23 mouse cellular contexts compared by ENCODE assay signal in the genomic region with DNA sequence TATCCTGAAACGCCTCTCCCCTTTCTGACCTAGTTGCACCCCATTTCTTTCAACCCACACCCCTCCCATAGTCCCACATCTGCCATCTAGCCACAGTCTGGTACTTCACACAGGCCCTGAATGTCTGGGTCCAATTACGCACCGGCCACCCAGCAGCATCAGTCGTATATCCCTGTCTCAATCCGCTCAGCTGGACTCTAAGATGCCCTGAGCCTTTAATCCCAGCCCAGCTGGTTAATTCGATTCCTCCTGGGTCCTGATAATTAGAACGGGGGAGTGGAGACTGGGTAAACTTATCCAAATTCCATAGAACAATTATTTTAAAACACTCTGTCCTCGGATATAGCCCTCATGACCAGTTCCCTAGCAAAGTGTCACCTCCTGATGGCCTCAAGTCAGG. TPM values are rescaled to one million over a fixed set of nuclear protein-coding genes. Genes with fewer than 3 reads are reported as not detected.
DNase-seq lines count a peak whose midpoint lies in the region; ATAC-seq and TF ChIP-seq lines count a peak whose summit lies in the region.
"Had no signal": no experiment of that assay in that cellular context is flagged by ENCODE, and none has a peak within 500 bp of the region (broad histone marks: within the 10 kb centered on the region; RNA-seq: fewer than 3 reads in every experiment).

No protein-coding gene starts in this region.

- peaks cover 11% of the 10 kb centered on the region for H3K4me1 ChIP-seq in limb, embryonic 11.5 days (ENCODE audit: control insufficient read depth, insufficient read depth, low read length)
- H3K4me1 ChIP-seq in limb, embryonic 10.5 days, result peaks cover 38% of the 10 kb centered on the region
- H3K4me1 ChIP-seq in midbrain, embryonic 16.5 days (ENCODE audit: control insufficient read depth, insufficient read depth, low read length), result no peaks in the 10 kb centered on the region
- H3K4me1 ChIP-seq in midbrain, embryonic 11.5 days (ENCODE audit: control insufficient read depth, insufficient read depth, low read length), result peaks cover 7% of the 10 kb centered on the region

- no peak overlapping the region for H3K4me3 ChIP-seq in limb, embryonic 11.5 days (ENCODE audit: low read depth, low read length)
- no peak overlapping the region for H3K4me3 ChIP-seq in limb, embryonic 10.5 days
- no peak overlapping the region for H3K4me3 ChIP-seq in midbrain, embryonic 16.5 days (ENCODE audit: low read depth, low read length)
- no peak overlapping the region for H3K4me3 ChIP-seq in midbrain, embryonic 11.5 days (ENCODE audit: low read depth, low read length)
- no peak overlapping the region for H3K4me3 ChIP-seq in left cerebral cortex, adult 2 months
- H3K4me3 ChIP-seq: embryonic facial prominence, embryonic 15.5 days; erythroblast, embryonic 14.5 days; forebrain, embryonic 10.5 days; gastrocnemius, adult 2 months; heart, embryonic 13.5 days; hindbrain, embryonic 12.5 days had no signal

- no peak for TF ChIP-seq CTCF in left cerebral cortex, adult 2 months (IDR thresholded peaks at IDR 0.05)

- WGBS in limb, embryonic 11.5 days, result 24% methylated on average over 8 of the region's 8 CpGs
- 38% methylated on average over 8 of the region's 8 CpGs for WGBS in limb, embryonic 10.5 days
- 20% methylated on average over 8 of the region's 8 CpGs for WGBS in midbrain, embryonic 16.5 days
- WGBS in midbrain, embryonic 11.5 days, result 26% methylated on average over 8 of the region's 8 CpGs

- intact Hi-C loops in left cerebral cortex, adult 2 months (cut with DNase I), result no loop called here
- intact Hi-C loops in heart, postnatal 14 days (cut with DNase I), result no loop called here

- peak; percentile 36 for DNase-seq in limb, embryonic 11.5 days (ENCODE audit: low spot score)
- DNase-seq in limb, embryonic 10.5 days (ENCODE audit: low spot score), result no peak
- DNase-seq in midbrain, embryonic 11.5 days (ENCODE audit: low spot score, missing footprints), result no peak
- peak; percentile 71 for DNase-seq in retina, adult 2 months (ENCODE audit: low read depth, low spot score)
- DNase-seq in left cerebral cortex, adult 2 months (ENCODE audit: extremely low spot score in 1 of 2, low spot score in 2 of 2), result no peak
- DNase-seq in heart, postnatal 14 days, result no peak
- DNase-seq: adrenal gland, postnatal 10 days; B cell, adult 2 months; cerebellum, adult 11 months; cerebellum, adult 8-10 months; cerebellum, postnatal 25 days; gastrocnemius, adult 2 months; gastrocnemius, postnatal 25 days; heart, postnatal 4 days had no signal

- H3K9me3 ChIP-seq in limb, embryonic 11.5 days (ENCODE audit: control insufficient read depth, low read length), result no peaks in the 10 kb centered on the region
- H3K9me3 ChIP-seq in limb, embryonic 10.5 days (replicated peaks), result no peaks in the 10 kb centered on the region
- H3K9me3 ChIP-seq in midbrain, embryonic 16.5 days (replicated peaks; ENCODE audit: control insufficient read depth, low read length, poor library complexity, severe bottlenecking), result no peaks in the 10 kb centered on the region
- H3K9me3 ChIP-seq in midbrain, embryonic 11.5 days (ENCODE audit: control insufficient read depth, low read length), result no peaks in the 10 kb centered on the region
- H3K9me3 ChIP-seq: embryonic facial prominence, embryonic 15.5 days; forebrain, embryonic 10.5 days; G1E; heart, embryonic 13.5 days; hindbrain, embryonic 12.5 days had no signal

- H3K36me3 ChIP-seq in limb, embryonic 11.5 days (ENCODE audit: control insufficient read depth, insufficient read depth, low read length), result no peaks in the 10 kb centered on the region; the same call in 1 of the 2 replicates
- H3K36me3 ChIP-seq in limb, embryonic 10.5 days, result no peaks in the 10 kb centered on the region
- H3K36me3 ChIP-seq in midbrain, embryonic 16.5 days (ENCODE audit: control insufficient read depth, insufficient read depth, low read length), result 0 out of 2 replicates have a peak, but pooled peaks cover 3% of the 10 kb centered on the region
- H3K36me3 ChIP-seq in midbrain, embryonic 11.5 days (ENCODE audit: control insufficient read depth, insufficient read depth, low read length), result no peaks in the 10 kb centered on the region
- H3K36me3 ChIP-seq: embryonic facial prominence, embryonic 15.5 days; forebrain, embryonic 10.5 days; heart, embryonic 13.5 days; hindbrain, embryonic 12.5 days had no signal

- peaks cover 23% of the 10 kb centered on the region for H3K27me3 ChIP-seq in limb, embryonic 11.5 days (ENCODE audit: control insufficient read depth, insufficient read depth, low read length)
- peaks cover 53% of the 10 kb centered on the region for H3K27me3 ChIP-seq in limb, embryonic 10.5 days (ENCODE audit: low read depth, poor library complexity, severe bottlenecking)
- no peaks in the 10 kb centered on the region for H3K27me3 ChIP-seq in midbrain, embryonic 16.5 days (ENCODE audit: control insufficient read depth, insufficient read depth, low read depth, low read length)
- peaks cover 5% of the 10 kb centered on the region; the same call in 1 of the 2 replicates for H3K27me3 ChIP-seq in midbrain, embryonic 11.5 days (ENCODE audit: control insufficient read depth, insufficient read depth, low read length)

- ATAC-seq in limb, embryonic 11.5 days (ENCODE audit: insufficient number of reproducible peaks, low FRiP score, low TSS enrichment, low read depth), result no peak
- ATAC-seq in midbrain, embryonic 16.5 days, result 0 out of 2 replicates have a peak, but pooled peaks have one; percentile 5
- ATAC-seq in midbrain, embryonic 11.5 days (ENCODE audit: low FRiP score), result no peak
- ATAC-seq: CD4-positive, CD25-positive, alpha-beta regulatory T cell, adult 4 months; forebrain, embryonic 14.5 days had no signal

- no peak overlapping the region for H3K4me2 ChIP-seq in limb, embryonic 11.5 days (ENCODE audit: low read depth, severe bottlenecking)
- no peak overlapping the region for H3K4me2 ChIP-seq in midbrain, embryonic 16.5 days (ENCODE audit: low read length)
- no peak overlapping the region for H3K4me2 ChIP-seq in midbrain, embryonic 11.5 days
- H3K4me2 ChIP-seq: embryonic facial prominence, embryonic 15.5 days; heart, embryonic 13.5 days; hindbrain, embryonic 12.5 days had no signal

- H3K27ac ChIP-seq in limb, embryonic 11.5 days (replicated peaks; ENCODE audit: low read depth, low read length), result no peak overlapping the region
- no peak overlapping the region for H3K27ac ChIP-seq in limb, embryonic 10.5 days
- no peak overlapping the region for H3K27ac ChIP-seq in midbrain, embryonic 16.5 days (ENCODE audit: low read length)
- H3K27ac ChIP-seq in midbrain, embryonic 11.5 days (ENCODE audit: low read depth, low read length), result no peak overlapping the region
- H3K27ac ChIP-seq in left cerebral cortex, adult 2 months, result no peak overlapping the region
- H3K27ac ChIP-seq: embryonic facial prominence, embryonic 15.5 days; forebrain, embryonic 10.5 days; gastrocnemius, adult 2 months; heart, embryonic 13.5 days; hindbrain, embryonic 12.5 days had no signal

- H3K9ac ChIP-seq in limb, embryonic 11.5 days (ENCODE audit: low read length), result no peak overlapping the region
- no peak overlapping the region for H3K9ac ChIP-seq in midbrain, embryonic 16.5 days (ENCODE audit: low read depth, low read length)
- no peak overlapping the region for H3K9ac ChIP-seq in midbrain, embryonic 11.5 days (ENCODE audit: low read length)
- H3K9ac ChIP-seq: embryonic facial prominence, embryonic 15.5 days; heart, embryonic 13.5 days; hindbrain, embryonic 12.5 days had no signal

RNA-seq across cellular contexts. Expression of gene Pklr, which starts 9.6 kb away (rescaled TPM):
- 1.2 and 1.6 TPM in 2 replicates for polyA plus RNA-seq in limb, embryonic 11.5 days (2014; fragmentation: Nextera tagmentation; extraction: Ambion mirVana)
- 3.6 and 4.4 TPM in 2 replicates for polyA plus RNA-seq in limb, embryonic 10.5 days (2016; fragmentation: Nextera tagmentation; extraction: Ambion mirVana)
- polyA plus RNA-seq in midbrain, embryonic 16.5 days (2015; fragmentation: Nextera tagmentation; extraction: Ambion mirVana), result 0.30 TPM in 1 of 2 replicates, not detected in the other
- 1.7 and 2.2 TPM in 2 replicates for polyA plus RNA-seq in midbrain, embryonic 11.5 days (2014; fragmentation: Nextera tagmentation; extraction: Ambion mirVana)
- not detected for total RNA-seq in left cerebral cortex, adult 2 months (2021)
- total RNA-seq in heart, postnatal 14 days (2021), result not detected
- total RNA-seq: gastrocnemius, adult 2 months; gastrocnemius, postnatal 25 days; heart, postnatal 4 days had no signal
- polyA plus RNA-seq: CD4-positive, CD25-positive, alpha-beta regulatory T cell, adult 4 months had no signal

RNA-seq across cellular contexts. Expression of gene Hcn3, which starts 14.4 kb away (rescaled TPM):
- polyA plus RNA-seq in limb, embryonic 11.5 days (2014; fragmentation: Nextera tagmentation; extraction: Ambion mirVana), result 1.0 and 1.1 TPM in 2 replicates
- polyA plus RNA-seq in limb, embryonic 10.5 days (2016; fragmentation: Nextera tagmentation; extraction: Ambion mirVana), result 1.3 and 1.6 TPM in 2 replicates
- polyA plus RNA-seq in midbrain, embryonic 16.5 days (2015; fragmentation: Nextera tagmentation; extraction: Ambion mirVana), result 59.1 and 65.9 TPM in 2 replicates
- 4.5 and 4.7 TPM in 2 replicates for polyA plus RNA-seq in midbrain, embryonic 11.5 days (2014; fragmentation: Nextera tagmentation; extraction: Ambion mirVana)
- total RNA-seq in left cerebral cortex, adult 2 months (2021), result 10 to 100 TPM; 14.9 to 20.9 TPM
- under 1 TPM; 0.49 to 0.60 TPM for total RNA-seq in heart, postnatal 14 days (2021)

RNA-seq across cellular contexts. Expression of gene Clk2, which starts 19.0 kb away (rescaled TPM):
- 34.8 and 35.2 TPM in 2 replicates for polyA plus RNA-seq in limb, embryonic 11.5 days (2014; fragmentation: Nextera tagmentation; extraction: Ambion mirVana)
- polyA plus RNA-seq in limb, embryonic 10.5 days (2016; fragmentation: Nextera tagmentation; extraction: Ambion mirVana), result 40.1 and 44.8 TPM in 2 replicates
- 15.9 and 19.7 TPM in 2 replicates for polyA plus RNA-seq in midbrain, embryonic 16.5 days (2015; fragmentation: Nextera tagmentation; extraction: Ambion mirVana)
- polyA plus RNA-seq in midbrain, embryonic 11.5 days (2014; fragmentation: Nextera tagmentation; extraction: Ambion mirVana), result 24.1 and 29.5 TPM in 2 replicates
- total RNA-seq in left cerebral cortex, adult 2 months (2021), result 10 to 100 TPM; 45.6 to 46.3 TPM
- 10 to 100 TPM; 23.3 to 23.6 TPM for total RNA-seq in heart, postnatal 14 days (2021)

RNA-seq across cellular contexts. Expression of gene Scamp3, which starts 31.7 kb away (rescaled TPM):
- 107 and 110 TPM in 2 replicates for polyA plus RNA-seq in limb, embryonic 11.5 days (2014; fragmentation: Nextera tagmentation; extraction: Ambion mirVana)
- polyA plus RNA-seq in limb, embryonic 10.5 days (2016; fragmentation: Nextera tagmentation; extraction: Ambion mirVana), result 115 and 119 TPM in 2 replicates
- polyA plus RNA-seq in midbrain, embryonic 16.5 days (2015; fragmentation: Nextera tagmentation; extraction: Ambion mirVana), result 145 and 152 TPM in 2 replicates
- polyA plus RNA-seq in midbrain, embryonic 11.5 days (2014; fragmentation: Nextera tagmentation; extraction: Ambion mirVana), result 74.4 and 77.2 TPM in 2 replicates
- 10 to 100 TPM; 64.0 to 64.7 TPM for total RNA-seq in left cerebral cortex, adult 2 months (2021)
- total RNA-seq in heart, postnatal 14 days (2021), result 10 to 100 TPM; 47.2 to 48.7 TPM

RNA-seq across cellular contexts. Expression of gene Fam189b, which starts 37.4 kb away (rescaled TPM):
- 24.0 and 27.1 TPM in 2 replicates for polyA plus RNA-seq in limb, embryonic 11.5 days (2014; fragmentation: Nextera tagmentation; extraction: Ambion mirVana)
- polyA plus RNA-seq in limb, embryonic 10.5 days (2016; fragmentation: Nextera tagmentation; extraction: Ambion mirVana), result 32.2 and 35.0 TPM in 2 replicates
- polyA plus RNA-seq in midbrain, embryonic 16.5 days (2015; fragmentation: Nextera tagmentation; extraction: Ambion mirVana), result 31.8 and 33.6 TPM in 2 replicates
- 16.5 and 20.2 TPM in 2 replicates for polyA plus RNA-seq in midbrain, embryonic 11.5 days (2014; fragmentation: Nextera tagmentation; extraction: Ambion mirVana)
- 10 to 100 TPM; 56.9 to 60.4 TPM for total RNA-seq in left cerebral cortex, adult 2 months (2021)
- 1 to 10 TPM; 7.1 to 7.6 TPM for total RNA-seq in heart, postnatal 14 days (2021)

Comparison
In these comparisons a context has a peak if more than half of its experiments do, and no peak if none do; other contexts are left out.
1. DNase-seq: peak in limb, embryonic 11.5 days (single experiment) and retina, adult 2 months (single experiment); none in limb, embryonic 10.5 days (single experiment), midbrain, embryonic 11.5 days (single experiment), left cerebral cortex, adult 2 months (0 of 2) and heart, postnatal 14 days (0 of 2).
2. RNA of gene Hcn3, which starts 14.4 kb away (polyA plus RNA-seq): 59.1 to 65.9 TPM in midbrain, embryonic 16.5 days; 4.5 to 4.7 TPM in midbrain, embryonic 11.5 days, 1.3 to 1.6 TPM in limb, embryonic 10.5 days and 1.0 to 1.1 TPM in limb, embryonic 11.5 days; every median in the first group is over 10 times any median in the second.